Mouse (Mus musculus) c-Kit-negative CD71-positive TER-119-positive erythroid progenitor cells, embryonic 14.5 days (primary cell): ENCODE measurements around the gene Il1rap.

Source experiments
- DNase-seq: peaks from one replicate; pipeline ENCODE4 v3.0.0-alpha.2; 2013; ENCODE audit warnings: low read depth, low spot score

Gene Il1rap

DNA sequence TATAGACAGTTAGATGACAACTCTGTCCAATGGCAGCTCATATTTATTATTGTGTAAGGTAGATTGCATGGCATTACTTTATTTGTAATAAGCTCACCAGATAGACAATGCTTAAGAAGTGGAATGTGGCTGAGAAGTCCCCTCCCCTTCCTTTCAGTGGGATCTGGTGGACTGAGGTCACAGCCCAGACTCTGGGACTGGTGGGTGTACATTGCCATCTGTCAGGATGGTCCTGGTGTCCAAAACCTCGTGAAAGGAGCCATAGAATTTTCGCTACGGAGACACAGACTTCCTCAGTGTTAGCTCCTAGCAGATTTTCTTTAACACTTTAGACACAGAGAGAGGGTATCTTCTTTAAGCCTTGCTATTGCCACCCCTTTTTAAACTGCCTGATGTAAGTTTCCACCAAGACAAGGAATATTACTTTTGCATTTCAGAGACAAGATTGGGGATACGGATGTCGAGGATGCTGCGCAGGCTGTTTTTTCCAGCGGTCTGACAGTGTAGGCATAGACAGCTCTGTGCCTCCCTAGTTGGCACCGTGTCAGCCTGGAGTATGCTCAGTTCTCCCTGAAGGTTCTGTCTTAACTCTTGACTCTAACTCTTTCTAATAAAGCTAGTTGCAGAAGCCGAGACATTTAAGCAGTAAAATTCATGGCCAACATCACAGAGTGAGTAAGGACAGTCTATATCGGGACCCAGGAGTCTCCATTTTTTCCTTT, 31.2 kb downstream of the Il1rap start:
- DNase-seq = no peak

- no peak for DNase-seq
Observed at GRCm38 (mm10) chr16:26623141-26623540, 41.6 kb downstream of the Il1rap start.

DNA sequence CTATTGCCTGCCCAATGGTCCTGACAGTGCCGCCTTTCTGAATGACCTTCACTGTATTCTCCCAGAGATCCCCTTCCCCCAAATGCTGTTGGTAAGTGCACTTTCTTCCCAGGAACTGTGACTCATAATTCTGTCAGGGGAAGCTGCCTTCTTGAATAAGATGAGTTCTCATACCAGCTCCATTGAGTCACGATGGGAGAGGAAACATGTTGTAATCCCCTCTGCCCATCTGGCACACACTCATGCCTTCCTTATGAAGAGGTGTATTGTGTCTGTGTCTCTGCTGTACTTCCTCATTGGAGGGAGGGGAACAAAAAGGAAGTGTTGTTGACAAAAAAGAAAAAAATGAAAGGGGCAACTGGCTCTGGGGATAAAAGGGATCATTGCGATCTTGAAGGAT, 44.6 kb downstream of the Il1rap start:
- DNase-seq = no peak

DNA sequence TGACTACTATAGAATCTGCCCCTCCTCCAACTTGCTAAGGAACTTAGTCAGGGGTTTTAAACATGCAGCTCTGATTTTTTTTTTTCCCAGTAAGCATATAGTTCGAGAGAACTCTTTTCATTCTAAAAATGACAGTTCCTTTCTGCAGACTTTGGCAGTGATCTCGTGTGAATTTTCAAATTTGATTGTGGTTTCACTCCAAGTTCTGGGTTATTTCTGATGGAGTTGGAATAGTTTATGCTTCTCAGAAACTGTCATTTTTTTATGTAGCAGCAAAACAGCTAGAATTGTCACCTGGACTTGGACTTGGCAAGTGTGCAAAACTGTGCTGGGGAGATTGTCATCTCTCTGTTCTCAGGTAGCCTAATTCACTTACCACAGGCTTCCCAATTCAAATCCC, 53.3 kb downstream of the Il1rap start:
- DNase-seq = no peak

DNA sequence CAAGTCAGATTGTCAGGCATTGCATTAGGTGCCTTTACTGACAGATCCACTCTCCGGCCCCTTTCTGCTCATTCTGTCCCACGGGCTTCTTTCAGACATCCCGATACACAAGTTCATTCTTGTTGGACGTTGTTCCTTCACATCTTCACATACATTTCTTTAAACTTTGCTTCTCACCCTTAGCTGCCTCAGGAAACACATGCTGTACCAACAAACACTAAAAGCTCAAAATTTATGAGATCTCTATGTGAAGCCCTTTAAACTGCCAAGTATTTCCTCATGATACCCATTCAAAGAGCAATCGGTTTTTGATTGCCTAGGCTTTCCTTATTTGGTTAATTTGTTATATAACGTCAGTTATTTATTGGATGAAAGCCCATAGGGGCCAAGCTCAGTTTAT, 61.6 kb downstream of the Il1rap start:
- no peak for DNase-seq

DNA sequence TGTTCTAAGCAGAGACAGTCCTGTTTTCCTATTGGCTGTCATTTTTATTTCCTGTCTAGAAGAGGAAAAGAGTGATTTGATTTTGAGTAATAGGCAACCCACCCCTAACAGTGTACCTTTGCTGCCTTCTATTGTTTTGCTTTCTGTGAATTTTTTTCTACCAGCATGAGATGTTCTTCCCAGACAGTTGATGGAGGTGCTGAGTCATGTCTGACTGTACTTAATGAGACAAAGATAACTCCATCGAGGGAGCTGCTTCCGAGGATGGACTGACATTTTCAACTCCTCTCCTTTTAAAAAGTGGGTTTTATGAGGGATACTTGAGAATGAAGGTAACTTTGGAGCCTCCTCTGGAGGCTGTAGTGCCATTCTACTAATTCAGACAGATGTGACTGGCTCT, 64.6 kb downstream of the Il1rap start:
- no peak for DNase-seq

GRCm38 (mm10) chr16:26647036-26647435, 65.5 kb downstream of the Il1rap start:
- DNase-seq = no peak

- DNase-seq = no peak
Observed at GRCm38 (mm10) chr16:26662722-26663436, 81.4 kb downstream of the Il1rap start.

- DNase-seq = no peak
Observed at GRCm38 (mm10) chr16:26666401-26666800, 84.9 kb downstream of the Il1rap start.

DNA sequence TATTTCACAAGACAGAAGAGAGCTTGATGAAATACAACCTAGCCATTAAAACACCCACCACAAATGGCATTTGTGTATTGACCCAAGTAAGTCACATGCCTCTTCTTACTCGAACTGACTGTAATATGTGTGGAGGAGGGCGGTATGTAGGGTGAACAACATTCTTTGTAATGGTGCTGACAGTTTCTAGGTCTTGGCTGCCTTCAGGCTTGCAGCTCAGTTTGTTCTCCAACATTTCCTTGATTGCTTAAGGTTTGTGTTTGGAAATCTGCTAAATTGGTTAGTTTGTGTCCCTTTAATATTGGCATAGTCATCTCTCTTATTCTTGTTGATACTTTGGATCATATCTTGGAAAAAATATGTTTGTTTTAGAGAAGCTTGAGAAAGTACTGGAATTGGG, 87.6 kb downstream of the Il1rap start:
- no peak for DNase-seq

- DNase-seq = no peak
Observed at GRCm38 (mm10) chr16:26680381-26680780, 98.9 kb downstream of the Il1rap start.

GRCm38 (mm10) chr16:26689771-26690170, 108.3 kb downstream of the Il1rap start:
- no peak for DNase-seq

GRCm38 (mm10) chr16:26691294-26691693, 109.8 kb downstream of the Il1rap start:
- DNase-seq = no peak

- no peak for DNase-seq
Observed at GRCm38 (mm10) chr16:26698076-26698475, 116.6 kb downstream of the Il1rap start.

- no peak for DNase-seq
Observed at GRCm38 (mm10) chr16:26700440-26701103, 119.1 kb downstream of the Il1rap start.

- DNase-seq = no peak
Observed at GRCm38 (mm10) chr16:26705658-26706371, 124.3 kb downstream of the Il1rap start.

DNA sequence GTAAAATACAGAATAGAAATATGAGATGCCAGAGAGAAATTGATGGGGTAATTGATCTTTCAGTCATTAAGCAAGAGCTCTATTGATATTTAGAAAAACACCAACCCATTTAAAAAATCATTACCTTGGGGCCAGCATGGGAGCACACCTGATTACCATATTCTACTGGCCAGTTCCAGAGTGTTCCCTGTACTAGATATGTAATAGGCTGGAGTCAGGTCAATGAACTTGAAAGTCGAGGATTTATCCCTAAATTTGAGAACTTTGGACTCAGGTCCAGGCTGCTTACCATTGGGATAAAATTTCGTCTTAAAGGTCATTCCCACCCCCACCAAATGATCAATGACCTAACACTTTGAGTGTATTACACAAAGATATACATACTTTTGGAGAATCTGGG, 125.0 kb downstream of the Il1rap start:
- no peak for DNase-seq

- no peak for DNase-seq
Observed at GRCm38 (mm10) chr16:26710922-26711321, 129.4 kb downstream of the Il1rap start.

DNA sequence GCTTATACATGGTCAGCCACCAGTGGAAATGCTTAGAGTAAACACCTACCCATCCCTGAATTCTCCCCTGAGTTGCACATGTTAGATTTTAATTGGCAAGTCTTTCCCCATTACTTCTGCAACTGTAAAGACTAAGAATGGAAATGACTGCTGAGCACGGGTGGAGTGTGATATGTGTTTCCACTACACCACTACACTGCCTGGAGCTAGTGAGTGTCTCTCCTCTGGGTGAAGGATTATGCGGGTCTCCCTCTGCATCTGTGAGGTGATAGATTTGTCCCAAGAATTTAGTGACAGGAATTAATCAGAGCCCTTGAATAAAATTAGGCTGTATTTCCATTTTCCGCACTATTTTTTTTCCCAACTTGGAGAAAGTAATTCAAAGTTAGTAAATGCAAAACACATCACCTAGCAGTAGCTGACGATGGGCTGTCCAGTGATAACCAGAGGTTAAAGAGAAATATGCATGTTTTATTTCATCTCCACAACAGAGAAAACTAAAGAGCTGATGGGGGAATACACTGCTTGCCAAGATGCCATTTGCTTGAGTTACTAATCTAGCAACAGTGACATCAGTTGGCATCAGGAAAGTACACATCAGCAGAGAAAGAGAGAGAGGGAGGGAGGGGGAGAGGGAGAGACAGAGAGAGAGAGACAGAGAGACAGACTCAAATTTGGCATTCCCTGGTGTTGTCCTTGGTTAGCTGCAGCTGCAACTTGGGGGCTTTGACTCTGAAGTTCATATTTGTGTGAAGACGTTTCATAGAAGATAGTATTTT, 132.2 kb downstream of the Il1rap start:
- DNase-seq = no peak

- DNase-seq = no peak
Observed at GRCm38 (mm10) chr16:26722464-26722863, 141.0 kb downstream of the Il1rap start.
